Mouse (Mus musculus) layer of hippocampus, adult 9-10 months (tissue): ENCODE results near the gene Shisa3.
A peak's percentile ranks its signal among the peaks of the same experiment; 100 is the strongest.

ENCODE experiments used
- DNase-seq: peaks from one replicate; pipeline ENCODE4 v3.0.0; 2022; ENCODE audit warnings: low spot score

Gene Shisa3

DNA sequence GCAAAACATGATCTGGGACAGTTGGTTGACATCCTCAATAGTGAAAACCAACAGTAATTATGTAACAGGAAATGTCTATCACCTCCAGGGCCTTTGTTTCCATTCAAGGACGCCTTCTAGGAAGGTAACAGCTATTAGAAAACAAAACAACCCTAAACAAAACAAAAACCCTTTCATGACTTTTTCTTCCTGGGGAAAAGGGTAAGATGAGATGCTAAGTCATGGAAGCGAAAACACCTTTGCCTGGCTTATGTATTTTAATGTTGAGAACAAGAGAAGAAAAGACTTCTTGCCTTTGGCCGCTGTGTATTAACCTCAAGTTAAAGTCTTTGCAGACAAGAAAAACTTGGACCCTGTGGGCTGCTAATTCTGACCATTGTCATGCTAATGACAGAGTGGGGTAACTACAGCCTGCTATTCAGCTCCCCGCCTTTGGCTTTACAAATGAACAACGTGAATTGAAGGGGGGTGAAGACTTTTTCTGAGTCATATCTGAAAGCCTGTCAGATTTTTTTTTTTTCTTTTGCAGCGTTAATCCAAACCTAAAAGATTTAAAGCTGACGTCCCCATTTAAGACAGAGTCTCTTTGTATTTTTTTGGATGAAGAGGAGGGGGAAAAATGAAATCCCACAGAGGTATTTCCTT is 25.6 kb downstream of the Shisa3 start:
- DNase-seq: no peak

DNA sequence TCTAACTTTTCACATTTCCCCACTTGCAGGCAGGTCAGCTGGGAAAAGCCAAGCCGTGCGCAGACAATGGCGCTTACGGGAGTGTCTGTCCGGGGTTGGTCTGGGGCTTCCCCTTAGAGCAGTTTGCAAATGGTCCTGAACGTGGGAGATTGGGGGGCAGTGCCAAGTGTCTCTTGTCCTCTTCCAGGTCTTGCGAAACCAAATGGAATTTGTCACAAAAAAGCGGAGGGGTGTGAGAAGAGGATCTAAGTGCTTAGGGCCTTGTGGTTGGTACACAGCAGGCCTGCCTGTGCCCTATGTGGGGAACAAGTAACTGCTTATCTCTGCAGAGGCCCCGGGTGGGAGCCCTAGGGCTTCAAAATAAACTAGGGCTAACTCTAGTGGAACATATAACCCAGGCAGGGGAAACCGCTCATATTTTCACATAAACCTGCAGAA is 26.2 kb downstream of the Shisa3 start:
- DNase-seq: no peak

DNA sequence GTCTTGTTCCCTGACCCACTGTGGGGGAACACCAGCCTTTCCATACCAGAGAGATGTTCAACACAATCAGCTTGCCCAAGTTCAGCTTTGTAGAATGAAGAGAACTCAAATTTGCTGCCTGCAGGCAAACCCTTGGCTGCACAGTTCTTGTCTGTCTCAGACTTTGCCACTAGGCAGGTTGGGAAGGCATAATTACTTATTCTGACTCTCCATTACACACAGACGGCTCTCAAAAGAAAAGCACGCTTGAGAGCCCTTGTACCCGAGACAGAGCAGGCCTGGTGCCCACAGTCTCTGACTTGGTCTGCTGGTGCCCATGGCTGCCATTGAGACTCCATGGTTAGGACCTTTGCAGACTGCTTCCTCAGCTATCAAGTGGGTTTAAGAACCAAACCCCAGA is 26.7 kb downstream of the Shisa3 start:
- DNase-seq: no peak

DNA sequence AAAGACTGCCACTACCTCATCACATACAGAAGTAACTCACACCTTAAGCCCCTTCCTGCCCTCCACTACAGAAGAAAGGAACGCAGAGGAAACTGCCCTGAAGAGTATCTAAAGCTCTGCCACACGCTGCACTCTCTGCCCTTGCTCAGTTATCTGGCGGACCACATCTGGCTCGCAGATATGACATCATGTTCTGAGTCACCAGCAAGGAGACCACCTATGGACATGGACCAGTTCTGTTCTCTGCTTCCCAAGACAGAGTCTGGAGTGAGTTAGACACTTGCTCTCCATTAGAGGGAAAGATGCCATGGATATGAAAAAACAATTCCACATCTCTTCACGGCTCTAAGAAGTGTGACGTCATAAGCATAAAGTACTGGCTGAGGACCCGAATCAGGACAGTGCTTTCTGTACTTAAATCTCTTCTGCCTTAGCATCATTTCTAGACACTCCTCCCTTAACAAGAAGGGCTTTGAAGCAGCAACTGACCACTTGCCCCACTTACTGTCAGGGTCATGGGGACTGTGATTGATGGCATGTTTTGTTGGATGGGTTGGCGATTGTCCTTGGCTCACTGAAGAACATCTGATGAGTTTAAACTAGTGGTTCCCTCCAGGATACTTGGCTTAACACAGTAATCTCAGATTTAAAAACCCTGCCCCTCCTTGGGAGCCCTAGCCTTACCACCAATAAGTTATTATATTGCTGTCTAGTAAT is 33.1 kb downstream of the Shisa3 start:
- no peak for DNase-seq

DNA sequence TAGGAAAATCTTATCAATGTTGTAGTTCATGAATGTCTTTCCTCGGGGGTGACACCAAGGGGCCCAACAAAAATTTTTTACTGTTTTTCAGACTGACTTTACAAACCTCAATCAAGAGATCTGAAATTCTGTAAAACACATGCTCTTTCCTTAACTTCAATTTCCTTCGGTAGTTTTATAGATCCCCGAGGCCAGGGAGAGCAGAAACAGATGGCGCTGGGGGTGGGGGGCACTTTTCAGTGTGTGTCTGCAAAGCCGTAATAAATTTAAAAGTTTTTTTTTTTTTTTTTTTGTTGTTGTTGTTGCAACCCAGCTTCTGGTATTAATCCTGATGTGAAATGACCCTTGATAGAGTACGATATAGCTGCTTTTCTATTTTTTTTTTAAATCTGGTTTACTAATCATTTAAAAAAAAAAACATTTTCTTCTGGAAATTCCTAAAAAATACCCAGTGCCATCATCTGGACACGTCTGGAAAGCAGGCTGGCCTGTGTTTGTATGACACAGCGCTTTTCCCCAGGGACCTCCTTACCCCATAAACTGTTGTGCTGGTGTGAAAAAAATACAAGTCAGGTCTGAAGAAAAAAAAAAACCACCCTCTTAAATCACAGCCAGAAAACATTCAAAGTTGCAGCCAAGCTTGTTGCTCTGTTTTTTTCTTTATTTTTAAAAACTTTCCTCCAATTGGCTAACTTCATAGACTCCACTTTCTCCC is 33.9 kb downstream of the Shisa3 start:
- no peak for DNase-seq

DNA sequence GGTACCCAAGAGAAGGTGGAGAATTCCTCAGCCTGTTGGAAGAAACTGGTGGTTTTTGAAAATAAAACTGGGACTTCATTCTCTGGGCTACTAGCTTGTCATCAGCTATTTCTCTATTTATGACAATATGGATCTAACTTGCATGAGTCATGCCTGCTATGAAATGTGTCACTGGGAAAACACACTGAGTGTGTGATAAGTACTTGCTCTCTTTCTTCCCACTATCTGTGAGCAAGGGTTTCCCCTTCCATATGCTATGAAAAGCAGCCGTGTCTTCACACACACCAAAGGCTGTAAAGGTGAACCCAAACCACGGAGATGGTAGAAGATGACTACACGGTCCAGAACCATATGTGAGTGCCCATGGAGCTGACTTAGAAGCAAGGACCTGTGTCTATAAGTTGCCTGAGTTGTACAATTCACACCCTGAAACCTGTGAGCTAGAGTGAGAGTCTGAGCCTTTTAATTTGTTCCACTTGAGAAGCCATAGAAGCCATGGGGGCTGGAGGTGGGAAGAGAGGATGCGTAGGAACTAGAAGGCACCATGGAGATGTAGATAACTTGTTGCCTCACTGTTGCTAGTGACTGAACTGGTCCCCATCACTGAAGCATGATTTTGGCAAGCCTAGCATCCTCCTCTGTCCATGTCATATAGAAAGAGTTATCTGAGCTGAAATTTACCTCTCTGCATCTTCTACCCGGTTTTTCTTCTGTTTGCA is 36.0 kb downstream of the Shisa3 start:
- no peak for DNase-seq

DNA sequence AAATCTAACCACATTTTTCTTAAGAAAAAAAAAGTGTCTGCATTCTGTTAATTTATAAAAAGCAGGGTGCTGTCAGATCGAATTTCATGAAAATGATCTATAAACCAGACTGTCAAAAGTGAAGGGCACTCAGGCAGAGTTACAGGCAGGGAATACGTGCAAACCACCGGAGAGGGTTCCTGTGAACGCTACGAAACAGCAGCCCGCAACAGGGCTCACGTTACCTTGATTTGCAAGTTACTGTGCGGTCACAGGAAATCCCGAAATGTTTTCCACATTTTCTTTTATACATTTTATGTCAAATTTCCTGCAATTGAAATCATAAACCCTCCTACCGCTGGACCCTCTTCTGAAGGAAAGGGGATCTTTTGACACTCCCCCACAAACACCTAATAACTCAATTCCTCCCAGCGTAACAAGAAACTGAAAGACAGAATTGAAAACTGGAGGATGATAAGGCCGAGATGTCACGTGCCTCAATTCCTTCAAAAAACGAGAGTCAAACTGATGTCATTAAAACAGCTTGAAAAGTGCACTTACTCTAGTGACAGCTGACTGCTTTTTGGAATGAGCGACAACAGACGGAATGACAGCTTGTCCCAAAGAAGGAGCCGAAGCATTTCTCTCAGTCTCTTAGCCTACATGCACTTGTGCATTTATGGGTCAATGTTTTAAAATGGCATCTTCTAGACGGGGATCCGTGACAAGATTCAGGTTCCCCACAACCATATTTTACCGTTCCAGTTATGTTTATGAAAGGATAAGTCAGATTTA is 39.3 kb downstream of the Shisa3 start:
- DNase-seq: peak; percentile 37

DNA sequence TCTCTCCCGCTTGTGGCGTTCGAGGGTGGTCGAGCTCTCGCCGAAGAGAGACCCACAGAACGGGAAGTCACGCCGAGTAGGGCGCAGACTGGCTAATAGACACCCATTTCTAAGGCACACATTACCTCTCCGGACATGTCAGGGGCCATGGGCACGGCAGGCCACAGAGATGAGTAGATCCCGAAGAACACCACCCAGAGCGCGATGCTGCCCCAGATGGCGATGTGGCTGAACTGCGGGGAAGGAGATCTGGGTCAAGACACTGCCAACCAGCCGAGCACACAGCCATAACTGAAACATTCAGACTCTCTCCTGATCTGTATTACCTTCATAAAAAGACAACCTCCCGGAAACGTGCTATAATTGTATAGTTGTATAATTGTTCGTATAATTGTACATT is 39.9 kb downstream of the Shisa3 start:
- DNase-seq: no peak

DNA sequence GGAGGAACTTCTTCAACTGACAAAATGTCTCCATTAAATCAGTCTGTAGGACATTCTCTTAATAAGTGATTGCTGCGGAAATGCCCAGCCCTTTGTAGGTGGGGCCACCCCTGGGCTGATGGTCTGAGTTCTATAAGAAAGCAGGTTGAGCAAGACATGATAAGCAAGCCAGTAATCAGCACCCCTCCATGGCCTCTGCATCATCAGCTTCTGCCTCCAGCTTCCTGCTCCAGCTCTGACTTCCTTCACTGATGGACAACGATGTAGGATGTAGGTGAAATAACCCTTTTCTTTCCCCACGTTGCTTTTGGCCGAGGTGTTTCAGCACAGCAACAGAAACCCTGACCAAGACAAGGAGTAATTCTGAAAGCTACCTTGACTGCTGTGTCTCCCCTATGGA is 41.5 kb downstream of the Shisa3 start:
- no peak for DNase-seq

DNA sequence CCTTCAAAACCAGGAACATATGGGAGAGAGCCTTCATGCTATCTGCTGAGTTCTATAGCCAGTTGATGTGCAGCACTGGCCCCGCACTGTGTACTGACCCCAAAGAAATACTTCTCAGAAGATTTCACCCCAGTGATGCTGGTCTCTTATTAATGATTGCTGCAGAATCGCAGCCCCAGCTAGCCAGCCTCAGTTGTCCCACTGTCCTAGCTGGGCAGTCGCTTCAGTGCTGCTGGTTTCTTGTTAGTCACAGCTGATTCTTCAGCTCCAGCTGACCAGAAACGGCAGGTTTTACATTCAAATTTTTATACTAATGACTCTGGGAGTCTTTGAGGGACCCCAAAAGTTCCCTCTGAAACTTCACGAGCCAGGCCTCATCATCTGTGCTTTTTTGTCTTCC is 42.3 kb downstream of the Shisa3 start:
- no peak for DNase-seq

DNA sequence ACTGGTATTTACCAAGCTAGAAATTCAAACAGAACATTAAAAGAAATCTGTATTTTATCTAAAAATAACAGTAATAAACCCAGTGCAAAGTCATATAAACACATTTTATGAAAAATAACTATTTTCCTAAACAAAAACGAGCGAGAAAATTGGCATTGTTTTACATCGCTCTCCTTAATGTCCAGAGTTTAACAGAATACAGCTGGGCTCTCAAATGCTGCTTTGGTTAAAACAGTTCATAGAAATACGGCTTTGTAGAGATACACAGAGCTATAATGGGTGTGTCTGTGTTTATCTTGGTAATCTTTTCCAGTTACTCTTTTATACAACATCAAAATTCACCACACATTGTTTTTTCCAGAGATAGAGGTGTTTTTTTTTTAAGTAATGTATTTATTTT is 44.8 kb downstream of the Shisa3 start:
- DNase-seq: no peak

DNA sequence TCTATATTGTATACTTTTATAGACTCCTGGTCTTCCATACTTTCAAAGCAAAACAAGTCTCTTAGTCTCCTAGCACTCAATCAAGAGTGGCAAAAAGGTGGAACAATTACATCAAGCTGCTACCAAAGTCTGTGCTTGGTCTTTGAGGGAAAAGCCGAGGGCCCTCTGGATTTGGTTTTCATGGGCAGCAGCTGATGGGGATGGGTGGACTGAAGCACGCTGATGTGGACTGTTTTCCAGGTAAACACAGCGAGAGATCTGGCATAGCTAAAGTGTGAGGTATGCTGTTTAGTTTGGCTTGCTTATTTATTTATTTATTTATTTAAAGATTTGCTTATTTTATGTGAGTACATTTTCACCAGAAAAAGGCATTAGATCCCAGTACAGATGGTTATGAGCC is 45.9 kb downstream of the Shisa3 start:
- DNase-seq: no peak

DNA sequence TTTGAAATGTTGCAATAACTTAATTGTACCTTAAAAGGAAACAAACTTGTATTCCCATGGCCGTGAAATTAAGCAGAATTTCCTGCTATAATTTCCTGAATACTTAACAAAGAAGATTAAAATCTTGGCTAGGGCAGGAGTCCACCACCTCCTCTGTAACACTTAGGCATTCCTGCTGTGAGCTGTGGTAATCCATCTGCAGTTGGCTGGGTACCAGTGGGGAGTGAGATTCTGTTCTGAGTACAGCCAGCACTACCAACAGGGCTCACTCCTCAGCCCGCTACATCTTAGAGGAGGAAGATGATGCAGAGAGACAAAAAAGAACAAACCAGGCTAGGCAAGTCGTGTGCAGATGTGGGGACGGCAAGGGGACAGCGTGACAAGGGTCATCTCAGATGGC is 46.9 kb downstream of the Shisa3 start:
- no peak for DNase-seq

DNA sequence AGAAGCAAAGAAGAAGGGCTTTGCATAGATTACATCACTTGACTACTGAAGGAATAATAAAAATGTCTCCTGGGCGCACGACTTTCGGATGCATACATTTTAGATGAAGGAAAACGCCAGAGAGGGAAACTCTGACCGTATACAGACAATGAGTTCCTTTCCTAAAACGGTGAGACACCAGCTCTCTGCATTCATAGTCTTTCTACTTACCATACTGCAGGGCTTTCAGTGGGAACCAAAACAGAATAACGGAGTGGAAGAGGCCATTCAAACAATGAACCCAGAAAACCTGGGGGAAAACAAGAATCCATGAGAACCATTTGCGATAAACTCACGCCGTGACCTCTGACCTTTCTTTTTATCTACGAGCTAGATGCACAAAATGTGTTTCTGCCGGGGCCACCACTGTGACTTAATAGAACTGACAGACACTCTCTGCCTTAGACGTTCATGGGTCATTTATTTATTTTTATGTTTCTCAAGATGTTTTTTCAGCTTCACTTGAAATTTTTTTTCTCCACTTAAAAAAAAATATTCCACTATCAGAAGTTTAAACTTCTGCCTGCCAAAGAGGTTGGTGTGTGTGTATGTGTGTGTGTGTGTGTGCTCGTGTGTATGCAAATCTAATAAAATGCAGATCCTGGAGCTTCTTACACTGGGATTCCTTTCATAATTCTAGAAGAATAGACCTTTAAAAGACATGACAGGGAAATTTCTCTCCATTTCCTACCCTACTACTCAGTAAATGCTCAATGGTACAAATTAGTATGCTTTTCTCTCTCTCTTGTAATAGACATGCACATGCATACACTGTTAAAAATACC is 48.2 kb downstream of the Shisa3 start:
- DNase-seq: no peak

DNA sequence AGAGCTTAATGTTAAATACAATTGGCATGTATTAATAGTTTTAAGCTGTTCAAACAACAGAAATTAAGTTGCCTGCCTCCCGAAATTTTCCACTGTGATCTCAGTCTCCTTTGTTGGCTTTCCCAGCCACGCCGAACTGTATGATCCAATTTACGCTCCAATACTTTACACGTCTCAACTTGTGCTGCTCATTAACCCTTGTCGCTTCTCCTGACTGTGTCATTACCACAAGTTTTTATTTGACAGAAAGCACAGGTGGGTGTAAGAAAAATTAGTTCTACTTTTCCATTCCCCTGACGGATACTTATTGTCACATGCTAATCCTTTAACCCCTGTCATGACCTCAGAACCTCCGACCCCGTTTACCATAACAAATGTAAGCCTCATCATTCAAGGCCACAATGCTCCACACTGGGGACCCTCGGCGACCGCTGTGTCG is 49.2 kb downstream of the Shisa3 start:
- no peak for DNase-seq

DNA sequence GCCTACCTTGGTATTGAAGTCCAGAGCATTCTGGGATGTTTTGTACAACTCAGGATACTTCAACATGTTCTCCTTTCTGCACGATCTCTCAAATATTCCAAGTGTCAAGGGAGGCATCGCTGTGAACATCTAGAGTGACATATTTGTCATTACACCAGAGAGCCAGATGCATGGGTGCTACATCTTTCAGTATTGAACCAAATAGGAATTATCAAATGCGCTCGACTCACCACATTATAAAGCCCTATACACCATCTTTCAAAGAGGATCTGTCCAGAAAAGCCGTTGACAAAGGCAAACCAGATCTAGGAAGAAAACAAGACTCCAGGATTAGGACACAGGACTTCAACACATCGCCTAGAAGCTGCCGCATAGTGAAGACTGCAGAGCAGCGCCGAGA is 52.2 kb downstream of the Shisa3 start:
- no peak for DNase-seq

DNA sequence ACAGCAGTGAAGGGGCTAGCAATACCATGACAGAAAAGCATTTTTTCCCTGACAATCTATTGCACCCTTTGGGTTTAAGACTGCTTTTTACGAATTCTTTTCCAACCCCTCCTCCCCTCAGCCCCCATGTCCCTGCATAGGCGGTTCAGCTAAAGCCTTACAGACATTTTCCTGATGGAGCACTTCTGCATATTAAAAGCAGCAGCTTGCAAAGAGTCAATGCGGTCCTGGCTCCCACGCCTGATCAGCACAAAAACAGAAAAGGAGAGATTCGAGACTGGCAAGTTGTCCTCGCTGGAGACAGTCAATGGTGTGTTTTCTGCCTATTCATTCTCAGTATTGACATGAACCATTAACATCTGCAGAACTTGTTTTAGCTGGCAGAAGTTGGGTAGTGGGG is 55.0 kb downstream of the Shisa3 start:
- DNase-seq: no peak

DNA sequence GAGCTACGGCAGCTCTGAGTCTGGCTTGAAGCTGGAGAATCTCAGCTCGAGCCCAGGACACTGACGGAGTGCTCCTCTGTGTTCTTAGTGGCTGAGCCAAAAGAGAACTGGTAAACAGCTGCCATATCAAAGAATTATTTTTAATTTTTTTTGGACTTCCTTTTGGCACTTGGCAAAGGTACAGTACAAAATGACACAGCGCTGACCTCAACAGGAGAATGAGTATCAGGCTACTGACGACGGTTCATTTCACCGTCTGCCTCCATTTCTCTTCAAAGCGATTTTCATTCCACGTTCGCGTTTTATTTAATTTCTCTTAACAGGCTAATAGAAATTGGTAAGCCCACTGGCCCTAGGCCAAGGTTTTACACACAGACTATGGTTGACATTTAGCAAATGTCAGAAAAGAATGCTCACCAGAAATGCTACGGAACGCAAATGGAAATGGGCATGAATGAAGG is 61.8 kb downstream of the Shisa3 start:
- peak; percentile 31 for DNase-seq

DNA sequence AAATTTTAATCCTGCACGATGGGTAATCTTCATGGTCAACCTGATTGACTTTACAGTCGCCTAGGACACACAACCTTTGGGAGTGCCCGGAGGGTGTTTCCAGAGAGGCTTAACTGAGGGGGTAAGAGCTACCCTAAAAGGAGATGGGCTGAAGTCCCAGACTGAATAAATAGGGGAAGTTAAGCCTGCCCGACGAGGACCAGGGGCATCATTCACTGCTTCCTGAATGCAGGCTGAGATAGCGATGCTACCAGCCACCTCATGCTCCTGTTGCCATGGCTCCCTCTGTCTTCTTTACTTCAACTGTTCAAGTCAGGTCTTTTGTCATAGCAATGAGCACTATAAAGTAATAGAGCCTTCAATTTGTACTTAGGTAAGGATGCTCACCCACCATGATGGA is 62.5 kb downstream of the Shisa3 start:
- DNase-seq: no peak

DNA sequence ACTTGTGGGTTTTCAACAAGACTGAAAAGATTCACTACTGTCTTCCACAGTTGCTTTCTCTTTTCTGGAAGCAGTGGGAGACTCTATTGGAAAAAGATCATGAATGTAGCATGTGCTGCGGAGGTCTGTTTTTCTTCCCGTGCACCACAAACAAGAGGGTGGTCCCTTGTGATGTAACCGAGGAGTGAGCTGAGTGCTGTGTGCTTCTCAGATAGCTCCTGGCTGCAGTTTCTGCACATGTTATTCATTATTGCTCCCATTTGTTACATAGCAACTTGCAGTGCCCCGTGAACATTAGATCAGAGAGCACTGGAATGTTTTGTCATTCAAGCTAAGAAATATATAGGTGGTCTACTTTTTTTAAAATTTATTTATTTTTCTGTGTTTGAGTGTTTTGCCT is 65.3 kb downstream of the Shisa3 start:
- DNase-seq: no peak
